Mouse (Mus musculus) adrenal gland, postnatal 4 days (tissue): Measurements from ENCODE around the gene Trafd1. TPM values are rescaled to one million over a fixed set of nuclear protein-coding genes. Genes with fewer than 3 reads are reported as not detected.
"Not testable (repeated sequence)": the region's sequence is repeated elsewhere in the genome, so short reads cannot be mapped to it uniquely, and the experiment has no call there.

Source experiments
- DNase-seq, 2 experiments: peaks; one replicate each; pipeline ENCODE4 v3.0.0; 2021 to 2022; ENCODE audit warnings: low spot score in 2 of 2, mixed read lengths in 2 of 2
- total RNA-seq, 2 experiments: library from RNA; stranded (reverse); gene quantifications; 2 replicates each; pipeline ENCODE4 v1.2.3; 2021

The Trafd1 gene
- total RNA-seq, 2 experiments from 2014 or later: 58.7 to 77.7 TPM

GRCm38 (mm10) chr5:121334454-121334853, 51.0 kb downstream of the Trafd1 start:
- DNase-seq: no peak

- no peak for DNase-seq
Observed at GRCm38 (mm10) chr5:121333976-121334375, 51.5 kb downstream of the Trafd1 start.

GRCm38 (mm10) chr5:121331731-121332130, 53.7 kb downstream of the Trafd1 start:
- no peak for DNase-seq

GRCm38 (mm10) chr5:121330154-121330816, 55.1 kb downstream of the Trafd1 start:
- DNase-seq: not testable (repeated sequence)

GRCm38 (mm10) chr5:121329333-121330058, 55.9 kb downstream of the Trafd1 start:
- DNase-seq: no peak

GRCm38 (mm10) chr5:121326079-121326805, 59.2 kb downstream of the Trafd1 start:
- DNase-seq: no peak

Other genes starting within 250 kb of the Trafd1 start
- gene Ptpn11, start 194.2 kb downstream of the Trafd1 start, total RNA-seq: 10 to 100 TPM; 87.4 TPM
- gene Rpl6, start 181.2 kb downstream of the Trafd1 start, total RNA-seq: 1,000 to 10,000 TPM; 1,172 to 1,181 TPM
- gene Hectd4, start 165.4 kb downstream of the Trafd1 start, total RNA-seq: 10 to 100 TPM; 25.0 to 32.0 TPM
- gene Naa25, start 12.3 kb upstream of the Trafd1 start, total RNA-seq: 10 to 100 TPM; 29.9 to 31.7 TPM
- gene Tmem116, start 66.3 kb upstream of the Trafd1 start, total RNA-seq: 1 to 10 TPM; 2.9 to 5.6 TPM
- gene Erp29, start 66.9 kb upstream of the Trafd1 start, total RNA-seq: 100 to 1,000 TPM; 136 to 146 TPM
- gene Adam1b, start 117.8 kb upstream of the Trafd1 start, total RNA-seq: not detected
- 1 to 10 TPM; 9.6 to 9.9 TPM for gene Adam1a, start 159.8 kb upstream of the Trafd1 start, total RNA-seq
- gene Gm42878, start 159.8 kb upstream of the Trafd1 start, total RNA-seq: not detected
- 10 to 100 TPM; 82.4 to 92.1 TPM for gene Mapkapk5, start 160.3 kb upstream of the Trafd1 start, total RNA-seq
- gene Aldh2, start 208.2 kb upstream of the Trafd1 start, total RNA-seq: 100 to 1,000 TPM; 858 to 942 TPM
- 10 to 100 TPM; 13.3 to 14.5 TPM for gene Acad12, start 233.3 kb upstream of the Trafd1 start, total RNA-seq